Mouse (Mus musculus) liver, adult (tissue): ENCODE results near the gene Hp.

ENCODE experiments used
- GATA4 ChIP-seq: IDR thresholded peaks from 2 replicates; pipeline ENCODE4 v1.6.1; 2014; ENCODE audit warnings: mild to moderate bottlenecking, low read length; ENCODE audit not compliant: insufficient replicate concordance

The Hp gene

DNA sequence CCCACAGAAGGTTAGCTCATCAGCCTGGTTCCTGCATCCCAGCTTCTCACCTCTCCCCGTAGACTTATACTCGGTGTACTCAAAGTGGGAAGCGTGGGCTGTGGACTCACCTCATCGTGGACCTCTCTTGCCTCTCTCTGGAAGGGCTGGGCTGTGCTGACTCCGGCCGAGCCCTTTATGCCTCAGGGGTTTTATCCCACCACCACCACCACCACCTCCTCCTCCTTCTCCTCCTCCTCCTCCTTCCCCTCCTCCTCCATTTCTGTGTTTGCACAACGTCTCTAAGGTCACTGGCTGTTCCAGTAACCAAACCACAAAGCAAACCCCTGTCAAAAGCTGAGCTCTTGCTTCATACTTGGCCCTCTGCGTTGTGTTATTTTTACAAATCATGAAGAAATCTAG, at the start of gene Hp:
TSS of gene Hp (minus strand) at position 273 of the 402 bp plus-strand sequence.
- no peak for TF ChIP-seq GATA4

DNA sequence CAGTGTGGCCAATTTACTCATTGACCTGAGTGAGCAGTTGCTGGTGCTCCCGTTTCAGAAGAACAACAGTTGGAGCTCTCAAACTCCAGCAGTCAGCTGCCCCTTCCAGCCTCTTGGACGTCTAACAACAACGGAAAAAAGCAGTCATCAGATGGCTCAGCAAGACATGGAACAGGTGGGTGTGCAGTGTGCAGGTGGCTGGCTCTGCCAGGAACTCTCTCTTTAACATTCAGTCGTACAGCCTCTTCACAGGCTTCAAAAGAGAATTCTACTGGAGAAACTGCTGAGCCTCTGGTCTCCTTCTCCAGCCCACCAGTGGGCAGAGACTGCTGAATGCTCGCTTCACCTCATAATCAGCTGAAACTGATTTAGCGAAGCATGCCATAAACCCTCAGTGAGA, 49.7 kb upstream of the Hp start:
- no peak for TF ChIP-seq GATA4

DNA sequence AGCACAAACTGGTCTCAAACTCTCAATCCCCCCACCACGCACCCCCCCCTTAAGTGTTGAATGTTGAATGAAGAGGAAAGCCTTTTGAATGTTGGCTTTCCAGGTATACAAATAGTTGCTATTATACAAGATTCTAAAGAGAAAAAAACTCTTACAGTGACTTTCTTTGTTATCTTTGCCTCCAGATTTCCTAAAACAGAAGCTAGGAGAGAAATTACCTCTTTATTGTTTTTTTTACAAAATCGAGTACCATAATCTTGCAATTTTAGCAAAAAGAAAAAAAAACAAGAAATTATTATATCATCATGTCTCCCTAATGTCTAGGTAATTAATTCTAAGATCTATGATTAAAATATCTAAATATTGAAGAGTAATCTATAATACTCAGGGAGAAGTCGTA, 36.6 kb upstream of the Hp start:
- TF ChIP-seq GATA4, result no peak

DNA sequence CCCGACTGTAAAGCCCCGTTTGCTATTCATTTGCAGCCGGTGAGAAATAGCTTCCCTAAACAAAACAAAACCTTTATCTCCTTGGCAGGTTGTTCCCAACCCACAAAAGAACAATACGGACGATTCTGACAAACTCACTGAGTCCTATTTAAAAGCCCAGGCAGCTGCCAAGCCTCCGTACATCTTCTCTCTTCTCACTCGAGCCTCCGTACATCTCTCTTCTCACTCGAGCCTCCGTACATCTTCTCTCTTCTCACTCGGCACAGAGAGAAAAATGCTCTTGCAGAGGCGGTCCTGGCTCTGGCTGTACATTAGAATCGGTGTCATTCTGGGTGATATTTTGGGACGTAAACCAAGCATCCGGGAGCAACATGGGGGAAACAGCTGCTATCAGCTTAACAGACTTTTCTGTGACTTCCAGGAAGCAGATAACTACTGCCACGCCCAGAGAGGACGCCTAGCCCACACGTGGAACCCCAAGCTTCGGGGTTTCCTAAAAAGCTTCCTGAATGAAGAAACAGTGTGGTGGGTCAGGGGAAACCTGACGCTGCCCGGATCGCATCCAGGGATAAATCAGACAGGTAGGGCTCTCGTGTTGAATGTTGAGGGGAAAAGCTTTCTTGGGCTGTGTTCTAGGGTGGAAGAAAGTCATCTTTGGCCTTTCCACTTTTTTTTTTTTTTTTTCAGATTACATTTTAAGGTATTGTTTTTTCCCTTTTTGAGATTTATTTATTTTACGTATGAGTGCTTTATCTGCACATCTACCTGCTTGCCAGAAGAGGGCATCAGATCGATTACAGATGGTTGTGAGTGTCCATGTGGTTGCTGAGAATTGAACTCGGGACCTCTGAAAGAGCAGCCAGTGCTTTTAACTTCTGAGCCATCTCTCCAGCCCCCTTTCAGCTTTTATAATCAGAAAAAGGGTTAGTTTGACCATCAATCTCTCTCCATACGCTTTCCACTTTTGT, 35.6 kb upstream of the Hp start, which contains the start of gene Pkd1l3:
TSS of gene Pkd1l3 (plus strand) at position 275 of the 968 bp plus-strand sequence.
- TF ChIP-seq GATA4, result peak; percentile 42; the same call in 1 of the 2 replicates

DNA sequence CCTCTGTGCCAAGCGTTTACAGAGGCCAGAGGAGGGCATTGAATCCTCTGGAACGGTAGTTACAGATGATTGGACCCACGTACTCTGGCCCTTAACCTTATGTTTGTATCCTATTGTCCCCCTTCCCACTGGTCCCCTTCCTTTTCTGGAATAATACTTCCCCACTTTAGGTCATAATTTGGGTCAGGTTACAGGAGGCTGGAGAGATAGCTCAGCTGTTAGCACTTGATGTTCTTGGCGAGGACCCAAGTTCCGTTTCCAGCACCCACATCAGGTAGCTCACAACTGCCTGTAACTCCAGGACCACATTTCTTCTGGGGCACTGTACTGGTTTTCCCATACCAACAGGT, 30.2 kb upstream of the Hp start:
- TF ChIP-seq GATA4, result 0 out of 2 replicates have a peak, but pooled peaks have one; percentile 17

DNA sequence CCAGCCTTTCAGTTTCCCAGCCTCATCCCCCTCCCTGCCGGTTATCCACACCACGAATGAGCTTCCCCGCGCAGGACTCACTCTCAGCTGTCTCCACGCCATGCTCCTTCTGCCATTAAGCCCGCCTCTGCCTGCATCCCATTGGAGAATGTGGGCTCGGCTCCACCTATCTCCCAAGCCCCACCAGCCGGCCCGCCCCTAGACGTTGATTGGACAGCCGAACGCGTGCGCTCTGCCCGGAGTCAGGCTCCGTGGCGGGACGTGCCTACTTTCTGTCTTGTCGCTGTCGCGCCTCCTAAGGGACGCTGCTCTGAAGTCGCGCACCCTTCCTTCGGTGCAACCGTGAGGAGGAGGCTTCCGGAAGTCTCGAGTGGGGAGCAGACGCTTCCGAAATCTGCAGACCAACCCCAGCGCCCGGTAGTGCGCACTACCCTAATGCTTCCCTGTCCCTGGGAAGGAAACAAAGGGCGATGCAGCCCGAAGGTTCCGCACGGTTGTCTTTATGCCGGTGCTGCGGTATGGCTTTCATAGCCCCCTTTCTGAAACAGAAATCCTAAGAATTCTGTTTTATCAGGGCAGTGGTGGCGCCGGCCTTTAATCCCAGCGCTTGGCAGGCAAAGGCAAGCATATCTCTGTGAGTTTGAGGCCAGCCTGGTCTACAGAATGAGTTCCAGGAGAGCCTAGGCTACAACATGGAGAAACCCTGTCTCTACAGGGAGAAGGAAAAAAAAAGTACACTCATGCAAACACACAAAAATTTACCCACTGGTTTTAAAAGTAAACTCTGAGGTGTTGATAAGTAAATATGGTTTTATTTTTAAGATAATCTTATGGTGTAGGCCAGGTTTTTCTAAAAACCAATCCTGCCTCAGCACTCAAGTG, 29.5 kb upstream of the Hp start, which contains the start of gene Dhodh:
TSS of gene Dhodh (minus strand) at position 403 of the 882 bp plus-strand sequence.
- no peak; the same call in 1 of the 2 replicates for TF ChIP-seq GATA4

DNA sequence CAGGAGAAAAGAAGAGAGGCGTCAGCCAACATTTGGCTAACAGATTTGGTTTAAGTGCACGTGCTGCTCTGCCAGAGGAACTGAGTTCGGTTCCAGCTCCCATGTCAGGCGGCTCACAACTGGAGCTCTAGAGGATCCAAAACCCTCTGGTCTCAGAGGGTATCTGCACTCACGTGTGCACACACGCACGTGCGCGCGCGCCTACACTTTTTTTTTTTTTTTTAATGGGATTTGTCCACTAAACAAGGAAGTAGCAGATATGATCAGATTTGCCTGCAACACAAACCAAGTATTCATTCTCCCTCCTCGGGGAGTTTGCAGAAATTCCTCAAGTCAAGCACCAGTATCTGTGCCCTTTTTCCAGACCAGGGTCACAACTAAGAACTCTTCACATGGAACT, 28.7 kb upstream of the Hp start:
- no peak for TF ChIP-seq GATA4

DNA sequence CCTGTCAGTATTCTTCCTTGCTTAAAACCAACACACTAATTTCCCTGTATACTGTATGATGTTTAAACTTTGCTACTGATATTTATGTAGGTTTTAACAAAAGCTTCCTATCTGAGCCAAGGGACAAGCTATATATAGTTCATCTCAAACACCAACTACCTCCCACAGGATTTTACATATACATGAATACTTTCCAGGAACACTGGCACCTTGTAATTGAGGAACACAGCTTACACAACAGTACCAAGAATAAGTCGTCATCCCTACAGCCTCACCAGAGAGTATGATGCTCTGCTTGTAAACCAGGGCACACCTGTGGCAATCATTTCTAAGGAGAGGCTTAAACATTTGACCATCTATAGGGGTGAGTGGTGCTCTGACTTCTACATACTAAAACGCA, 27.8 kb upstream of the Hp start:
- TF ChIP-seq GATA4, result no peak

DNA sequence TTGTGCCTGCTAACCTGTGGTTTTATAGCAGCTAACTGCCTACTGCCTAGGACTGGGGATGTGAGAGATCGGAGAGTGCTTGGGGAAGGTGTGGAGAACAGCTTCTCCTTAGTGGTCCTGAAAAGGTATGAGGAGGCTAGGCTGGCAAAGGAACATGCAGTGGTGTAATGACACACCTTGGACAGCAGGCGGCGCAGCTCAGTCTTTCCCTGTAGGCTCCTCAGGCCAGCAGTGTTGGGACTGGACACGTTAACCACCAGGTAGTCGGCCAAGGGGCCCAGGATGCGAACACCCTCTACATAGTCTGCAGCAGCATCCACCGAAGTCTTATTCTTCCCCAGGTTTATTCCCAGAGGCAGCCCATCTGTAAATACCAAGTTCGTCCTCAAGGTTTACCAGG, 16.9 kb upstream of the Hp start:
- TF ChIP-seq GATA4, result no peak

DNA sequence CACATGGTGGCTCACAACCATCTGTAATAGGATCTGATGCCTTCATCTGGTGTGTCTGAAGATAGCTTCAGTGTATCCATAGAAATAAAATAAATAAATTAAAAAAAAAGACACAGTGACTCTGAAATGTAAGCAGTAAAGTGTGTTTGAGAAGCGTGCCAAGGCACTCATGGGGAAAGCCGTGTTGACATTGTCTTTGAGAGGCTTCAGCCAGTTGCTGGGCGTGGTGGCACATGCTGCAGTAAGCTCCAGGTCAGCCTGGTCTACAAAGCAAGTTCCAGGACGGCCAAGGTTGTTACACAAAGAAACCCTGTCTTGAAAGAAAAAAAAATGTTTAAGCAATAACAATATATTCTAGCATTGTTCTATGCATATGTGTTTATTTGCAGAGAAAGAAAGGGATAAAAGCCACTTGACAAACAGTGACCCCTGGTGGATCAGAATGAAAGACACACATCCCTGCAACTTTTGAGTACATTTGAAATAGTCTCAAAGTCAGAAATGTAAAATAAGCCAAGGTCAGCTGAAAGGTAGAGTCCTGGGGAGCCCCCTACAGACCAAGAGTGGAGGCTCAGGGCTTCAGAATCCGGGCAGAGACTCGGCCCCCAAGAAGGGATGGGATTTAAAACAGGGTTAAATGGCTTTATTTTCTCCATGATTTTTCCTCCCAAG, 14.3 kb upstream of the Hp start:
- TF ChIP-seq GATA4, result no peak

DNA sequence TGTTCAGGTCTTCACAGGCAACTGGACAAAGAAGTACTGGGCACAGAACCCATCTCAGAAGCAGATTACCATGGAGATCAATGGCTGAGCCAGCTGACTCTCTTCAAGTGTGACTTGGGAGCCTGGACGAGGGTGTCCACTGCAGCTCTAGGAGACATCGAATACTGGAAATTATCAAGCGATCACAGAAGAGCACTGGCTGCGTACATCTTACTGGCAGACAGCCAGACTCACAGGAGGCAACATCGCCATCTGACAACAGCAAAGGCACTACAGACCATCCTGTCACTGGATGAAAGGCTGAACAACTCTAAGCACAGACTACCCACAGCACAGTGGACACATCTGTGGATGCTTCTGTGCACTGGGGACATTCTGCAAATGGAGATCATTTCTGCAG, 13.2 kb upstream of the Hp start:
- TF ChIP-seq GATA4, result no peak

DNA sequence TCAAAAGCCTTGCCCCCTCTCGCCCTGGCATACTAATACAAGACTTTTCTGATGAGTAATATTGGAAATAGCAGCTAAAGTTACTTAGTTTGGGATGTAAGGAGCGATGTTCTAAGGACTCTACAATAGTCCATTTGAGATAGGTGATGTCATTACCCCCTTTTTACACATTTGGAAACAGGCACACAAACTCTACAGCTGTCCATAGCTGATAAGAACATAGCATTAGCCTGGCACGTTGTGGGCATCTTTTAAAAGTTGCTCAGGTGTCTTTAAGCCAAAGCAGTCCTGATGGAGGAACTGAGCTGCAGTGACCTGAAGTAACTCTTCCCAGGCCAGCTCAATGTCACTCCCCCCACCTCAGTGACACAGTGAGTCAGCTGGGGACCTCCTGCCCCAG, 12.4 kb upstream of the Hp start:
- no peak for TF ChIP-seq GATA4

DNA sequence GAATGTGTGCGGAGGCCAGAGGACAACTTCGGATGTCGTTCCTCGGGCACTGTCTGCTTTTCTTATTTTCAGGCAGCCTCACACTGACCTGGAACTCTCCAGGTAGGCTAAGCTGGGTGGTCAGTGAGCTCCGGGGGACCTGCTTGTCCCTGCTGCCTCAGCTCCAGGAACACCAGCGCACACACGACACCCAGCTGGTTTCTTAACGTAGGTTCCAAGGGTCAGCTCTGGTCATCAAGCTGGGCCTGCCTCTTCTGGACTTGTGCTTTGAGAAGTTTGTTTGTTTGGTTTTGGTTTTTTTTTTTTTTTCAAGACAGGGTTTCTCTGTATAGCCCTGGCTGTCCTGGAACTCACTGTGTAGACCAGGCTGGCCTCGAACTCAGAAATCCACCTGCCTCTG, 11.9 kb upstream of the Hp start:
- TF ChIP-seq GATA4, result no peak

DNA sequence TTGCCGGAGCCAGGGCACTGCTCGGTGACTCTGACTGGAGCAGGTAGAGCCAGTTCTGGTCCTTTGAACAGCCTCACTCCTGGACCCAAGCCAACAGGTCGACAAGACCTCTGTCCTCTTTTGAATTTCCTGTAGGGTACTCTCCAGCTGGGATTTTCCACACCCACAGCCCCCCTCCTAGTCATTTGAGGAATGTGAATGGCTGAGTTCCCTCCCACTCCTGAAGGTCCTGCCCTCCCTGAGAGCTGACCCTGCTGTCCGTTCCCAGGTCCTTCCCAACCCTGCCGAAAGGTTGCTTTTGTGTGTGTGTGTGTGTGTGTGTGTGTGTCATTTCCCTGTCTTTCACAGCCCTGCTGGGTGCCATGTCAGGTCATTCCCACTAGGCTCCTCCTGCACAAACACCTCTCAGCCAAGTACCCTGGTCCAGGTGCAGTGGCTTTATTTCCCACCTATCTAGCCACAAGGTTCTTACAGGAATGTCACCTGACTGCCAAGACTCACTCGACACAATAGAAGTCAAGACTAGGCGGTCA, 8.1 kb upstream of the Hp start:
- TF ChIP-seq GATA4, result no peak

DNA sequence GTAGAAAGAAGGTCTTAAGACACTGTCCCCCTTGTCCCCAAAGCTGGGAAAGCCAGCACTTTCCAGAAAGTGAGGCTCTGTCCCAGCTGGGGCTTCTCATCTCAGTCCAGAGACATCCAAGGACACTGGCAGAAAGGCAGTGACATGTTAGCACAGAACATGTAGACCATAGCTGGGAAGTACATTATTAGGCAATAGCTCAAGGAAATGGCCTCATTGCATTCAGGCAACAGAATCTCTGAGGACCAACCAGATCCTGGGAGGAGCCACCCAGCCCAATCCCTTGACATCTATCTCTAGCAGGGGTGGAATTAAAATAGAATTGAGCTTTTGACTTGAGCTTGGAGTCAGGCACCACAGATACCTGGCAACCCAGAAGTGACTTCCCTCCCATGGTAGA, 6.7 kb upstream of the Hp start:
- TF ChIP-seq GATA4, result no peak
